Mouse (Mus musculus): ENCODE results near the gene Ankrd13d. TPM values are rescaled to one million over a fixed set of nuclear protein-coding genes. Genes with fewer than 3 reads are reported as not detected.

The Ankrd13d gene
- polyA plus RNA-seq, 1 experiment, result 0.46 TPM

GRCm38 (mm10) chr19:4304871-4305321 lies 22.0 kb upstream of the Ankrd13d start:
- TF ChIP-seq GATA1 (IDR thresholded peaks at IDR 0.05; ENCODE audit: low read length), result no peak

DNA sequence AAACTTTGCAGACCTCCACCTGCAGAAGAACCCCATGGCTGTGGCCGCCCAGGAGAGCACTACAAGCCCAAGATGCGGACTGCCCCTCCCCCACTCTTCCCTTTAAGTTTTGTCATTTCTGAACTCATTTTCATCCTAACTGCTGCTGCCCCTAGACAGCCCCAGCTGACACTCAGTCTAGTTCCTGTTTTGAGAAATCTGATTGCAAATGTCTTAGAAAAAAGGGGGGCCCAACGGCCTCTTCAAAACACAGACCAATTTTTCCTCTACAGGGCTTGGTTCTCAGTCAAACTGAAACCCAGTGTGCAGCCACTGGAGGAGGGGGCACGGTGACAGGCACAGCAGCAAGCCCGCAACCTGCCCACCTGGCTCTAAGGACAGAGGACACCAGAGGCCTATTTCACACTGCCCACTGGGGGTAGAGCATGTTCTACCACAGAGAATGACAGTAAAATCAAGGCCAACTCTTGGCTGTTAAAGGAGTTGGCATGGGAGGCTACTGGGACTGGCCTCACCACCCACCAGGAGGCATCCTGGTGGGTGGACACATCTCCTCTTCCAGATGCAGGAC lies 21.4 kb upstream of the Ankrd13d start:
- no peak for TF ChIP-seq GATA1 (IDR thresholded peaks at IDR 0.05; ENCODE audit: low read length)

DNA sequence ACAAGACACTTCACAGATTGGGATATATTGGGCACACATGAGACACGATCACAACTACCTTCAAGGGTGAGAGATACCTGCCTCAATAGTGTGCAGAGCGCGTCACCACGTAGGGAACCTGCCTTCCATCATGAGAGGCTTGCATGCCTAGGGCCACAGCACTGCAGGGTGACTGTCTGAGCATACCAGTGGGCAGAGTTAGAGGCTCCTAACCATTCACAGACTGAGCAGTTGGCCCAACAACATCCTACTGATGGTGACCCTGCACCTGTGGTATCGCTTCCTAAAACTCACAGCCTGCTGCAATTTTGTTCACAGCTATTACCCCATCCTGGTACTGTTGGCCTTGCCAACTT lies 20.7 kb upstream of the Ankrd13d start:
- TF ChIP-seq GATA1 (IDR thresholded peaks at IDR 0.05; ENCODE audit: low read length), result no peak

DNA sequence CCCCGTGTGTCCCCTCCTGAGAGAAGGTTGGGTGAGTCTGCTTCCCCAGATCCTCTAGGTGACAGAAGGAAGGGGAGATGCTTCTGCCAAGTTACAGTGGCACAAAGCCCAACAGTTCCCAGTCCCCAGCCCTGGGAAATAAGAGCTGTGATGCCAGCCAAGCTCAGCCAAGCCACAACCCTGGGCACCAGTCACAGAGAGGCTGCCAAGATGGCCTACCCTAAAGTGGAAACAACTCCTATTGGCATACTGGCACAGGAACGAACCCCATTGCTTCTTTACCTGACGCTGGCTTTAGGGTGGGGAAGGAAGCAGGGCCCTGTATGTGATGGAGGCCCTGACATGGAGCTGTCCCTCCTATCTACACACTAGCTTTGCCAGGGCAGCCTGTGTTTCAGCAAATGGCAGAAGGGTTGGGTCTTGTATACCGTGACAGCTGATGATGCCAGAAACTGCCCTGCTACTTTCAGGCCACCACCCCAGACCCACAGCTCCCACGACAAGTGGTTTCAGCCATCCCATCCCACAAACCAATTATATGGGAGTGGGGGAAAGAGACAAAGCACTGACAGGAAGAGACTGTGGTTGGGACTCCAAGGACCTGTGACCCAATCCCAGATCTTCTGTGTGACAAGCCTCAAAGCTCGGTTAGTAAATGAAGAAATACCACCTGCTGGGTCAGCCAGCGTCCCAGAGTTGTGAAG lies 20.2 kb upstream of the Ankrd13d start:
- TF ChIP-seq GATA1 (IDR thresholded peaks at IDR 0.05; ENCODE audit: low read length), result no peak

GRCm38 (mm10) chr19:4301735-4302651 lies 19.1 kb upstream of the Ankrd13d start:
- no peak for TF ChIP-seq GATA1 (IDR thresholded peaks at IDR 0.05; ENCODE audit: low read length)

DNA sequence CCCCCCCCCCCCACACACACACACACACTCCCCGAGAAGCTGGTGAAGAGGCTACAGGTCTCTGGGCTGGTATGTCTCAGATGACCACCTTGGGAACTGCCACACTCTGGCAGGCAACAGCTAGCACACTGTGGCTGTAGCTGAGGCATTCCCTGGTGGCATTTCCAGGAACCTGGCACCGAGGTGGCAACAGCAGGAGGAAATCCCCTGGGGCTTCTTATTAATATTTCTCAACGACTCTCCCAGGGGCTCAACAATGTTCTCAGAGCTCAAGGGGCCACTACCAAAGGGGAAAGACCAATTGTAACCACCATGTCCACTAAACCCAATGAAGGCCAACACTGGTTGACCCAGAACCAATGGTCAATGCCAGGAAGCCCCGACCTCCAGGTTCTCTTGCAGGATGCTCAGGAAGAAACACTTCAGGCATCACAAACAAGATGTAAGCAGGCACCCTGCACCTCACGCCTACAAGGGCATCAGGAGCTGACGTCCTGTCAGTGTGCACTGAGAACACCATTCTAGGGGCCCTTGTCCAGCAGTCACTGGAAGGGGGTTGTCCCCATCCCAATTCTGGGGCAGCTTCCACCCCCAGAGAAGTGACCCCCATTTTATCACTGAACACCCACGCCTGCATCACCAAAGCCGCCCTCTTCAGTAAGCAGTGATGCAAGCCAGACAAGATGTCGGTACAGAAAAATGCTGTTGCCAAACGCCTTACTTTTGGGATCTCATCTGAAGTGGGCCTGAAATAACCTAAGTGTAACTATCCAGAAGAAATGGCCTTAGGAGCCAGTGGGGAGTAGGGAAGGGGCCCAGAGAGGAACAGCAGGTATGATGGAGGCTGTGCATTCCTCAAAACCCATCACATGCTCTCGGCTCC lies 18.2 kb upstream of the Ankrd13d start:
- no peak for TF ChIP-seq GATA1 (IDR thresholded peaks at IDR 0.05; ENCODE audit: low read length)

- TF ChIP-seq GATA1 (IDR thresholded peaks at IDR 0.05; ENCODE audit: low read length), result no peak
Measured at GRCm38 (mm10) chr19:4300271-4300704, 17.4 kb upstream of the Ankrd13d start.

GRCm38 (mm10) chr19:4299574-4300270 lies 16.8 kb upstream of the Ankrd13d start:
- no peak for TF ChIP-seq GATA1 (IDR thresholded peaks at IDR 0.05; ENCODE audit: low read length)

DNA sequence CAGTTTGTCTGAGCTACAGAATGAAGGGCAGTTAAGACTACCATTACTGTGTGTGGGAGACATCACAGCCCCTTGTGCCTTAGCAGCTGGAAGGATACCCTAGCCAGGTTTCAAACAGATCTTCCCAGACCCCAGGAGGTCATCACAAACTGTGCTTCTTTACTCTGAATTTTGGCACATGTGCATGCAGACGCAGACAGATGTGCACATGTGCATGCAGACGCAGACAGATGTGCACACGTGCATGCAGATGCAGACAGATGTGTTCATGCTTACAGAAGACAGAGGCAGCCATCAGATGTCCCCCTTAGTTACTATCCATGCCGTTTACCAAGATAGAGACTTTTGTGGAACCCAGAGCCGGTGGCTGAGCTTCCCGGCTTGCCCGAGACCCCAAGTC lies 16.2 kb upstream of the Ankrd13d start:
- TF ChIP-seq GATA1 (IDR thresholded peaks at IDR 0.05; ENCODE audit: low read length), result no peak

DNA sequence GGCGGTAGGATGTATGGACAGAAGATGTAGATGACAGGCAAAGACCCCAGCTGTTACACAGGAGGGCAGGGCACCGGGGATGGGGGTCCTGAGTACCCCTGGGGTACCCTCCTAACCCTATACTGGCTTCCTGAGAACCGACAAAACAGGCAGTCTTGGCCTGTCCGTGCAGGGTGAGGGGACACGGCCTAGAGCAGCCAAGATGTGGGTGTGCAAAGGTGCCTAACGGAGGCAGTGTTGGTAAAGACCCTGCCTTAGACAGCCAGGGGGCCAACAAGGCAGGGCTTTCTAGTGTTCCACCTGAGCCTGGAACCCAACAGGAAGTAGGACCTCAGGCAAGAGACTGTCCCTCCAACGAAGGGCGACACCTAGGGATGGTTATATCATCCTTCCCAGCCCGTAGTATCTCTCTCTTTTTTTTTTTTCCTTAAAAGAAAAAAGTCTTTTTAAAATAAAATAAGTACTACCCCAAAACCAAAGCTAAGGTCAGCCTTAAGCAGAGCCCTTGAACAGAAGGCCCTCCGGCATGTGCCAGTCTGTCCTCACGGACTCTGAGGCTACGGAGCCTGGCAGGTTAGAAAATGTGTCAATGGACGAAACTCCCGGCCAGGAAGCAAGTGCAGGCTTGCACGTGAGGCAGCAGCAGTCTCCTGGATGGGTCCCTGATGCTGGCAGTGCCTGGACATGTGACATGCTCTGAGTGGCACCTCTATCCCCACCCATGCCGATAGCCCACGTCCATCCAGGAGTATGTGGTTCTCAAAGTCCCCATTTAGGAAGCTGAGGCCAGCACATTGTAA lies 15.6 kb upstream of the Ankrd13d start:
- TF ChIP-seq GATA1 (IDR thresholded peaks at IDR 0.05; ENCODE audit: low read length), result no peak

DNA sequence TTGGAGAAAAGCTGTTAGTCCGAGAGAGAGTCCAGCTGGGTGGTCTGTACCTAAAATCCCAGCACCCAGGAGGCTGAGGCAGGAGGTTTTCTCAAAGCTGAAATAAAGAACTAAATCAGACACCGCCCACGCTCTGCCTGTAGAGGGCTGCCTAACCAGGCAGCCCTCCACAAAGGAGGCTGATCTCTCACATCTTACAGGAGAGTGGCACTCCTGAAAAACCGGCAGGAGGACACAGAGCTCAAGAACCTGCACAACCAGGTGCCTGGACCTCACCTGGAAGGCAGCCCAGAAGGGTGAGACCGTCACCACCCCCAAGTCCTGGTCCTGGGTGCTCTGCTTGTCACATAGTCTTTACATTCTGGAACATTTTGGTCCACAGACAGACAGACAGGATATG lies 14.9 kb upstream of the Ankrd13d start:
- TF ChIP-seq GATA1 (IDR thresholded peaks at IDR 0.05; ENCODE audit: low read length), result no peak

- TF ChIP-seq GATA1 (IDR thresholded peaks at IDR 0.05; ENCODE audit: low read length), result no peak
Measured at GRCm38 (mm10) chr19:4296611-4297010, 13.7 kb upstream of the Ankrd13d start.

DNA sequence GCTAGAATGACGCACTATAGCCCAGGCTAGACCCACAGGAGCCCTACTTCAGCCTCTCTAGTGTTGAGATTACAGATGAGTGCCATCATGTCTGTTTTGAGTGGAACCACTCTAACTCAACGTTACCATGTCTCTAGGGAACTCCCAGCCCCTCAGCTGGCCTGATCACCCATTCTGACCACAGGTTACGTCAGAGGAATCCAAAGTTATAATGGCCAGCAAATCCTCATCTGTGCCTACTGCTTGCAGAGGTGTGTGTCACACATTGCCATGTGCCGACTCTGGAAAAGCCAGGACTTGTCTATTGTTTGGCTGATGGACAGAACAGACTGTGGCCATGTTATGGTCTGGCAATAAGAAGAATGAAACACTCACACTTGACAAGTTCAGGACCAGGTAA lies 12.5 kb upstream of the Ankrd13d start:
- no peak for TF ChIP-seq GATA1 (IDR thresholded peaks at IDR 0.05; ENCODE audit: low read length)

Measured in G1E-ER4 (cell line).